Mouse (Mus musculus) liver, adult 2 months (tissue): ENCODE measurements around the gene Mfsd11. TPM values are rescaled to one million over a fixed set of nuclear protein-coding genes. Genes with fewer than 3 reads are reported as not detected.
A peak's percentile ranks its signal among the peaks of the same experiment; 100 is the strongest.

Source experiments
- DNase-seq: peaks from one replicate; pipeline ENCODE4 v3.0.0-alpha.2; 2011; ENCODE audit warnings: low read depth, low spot score; ENCODE audit errors: extremely low read depth
- H3K27ac ChIP-seq: fragments of 200-500 bp; replicated peaks from 2 replicates; pipeline ENCODE4 v1.5.1; 2012; ENCODE audit warnings: low read depth, mild to moderate bottlenecking, control low read depth, inconsistent platforms, low read length; ENCODE audit not compliant: insufficient read depth
- H3K27me3 ChIP-seq: fragments of 200-500 bp; 2 replicates; pipeline ENCODE4 v1.6.1; 2012; ENCODE audit warnings: mild to moderate bottlenecking, moderate library complexity, low read length, inconsistent platforms; ENCODE audit not compliant: control insufficient read depth, insufficient read depth
- H3K36me3 ChIP-seq: fragments of 200-500 bp; 2 replicates; pipeline ENCODE4 v1.6.1; 2012; ENCODE audit warnings: low read length, inconsistent platforms; ENCODE audit not compliant: control insufficient read depth, insufficient read depth
- H3K4me1 ChIP-seq: fragments of 200-500 bp; 2 replicates; pipeline ENCODE4 v1.6.1; 2011; ENCODE audit warnings: low read length; ENCODE audit not compliant: control insufficient read depth, insufficient read depth
- H3K4me3 ChIP-seq: fragments of 200-500 bp; 2 replicates; pipeline ENCODE4 v1.5.1; 2011; ENCODE audit warnings: low read depth, mild to moderate bottlenecking, control low read depth, low read length, moderate library complexity; ENCODE audit not compliant: insufficient read depth
- H3K79me2 ChIP-seq: fragments of 200-500 bp; 2 replicates; pipeline ENCODE4 v1.6.1; 2012; ENCODE audit warnings: inconsistent platforms, mild to moderate bottlenecking, low read length, moderate library complexity; ENCODE audit not compliant: control insufficient read depth, insufficient read depth
- H3K9ac ChIP-seq: fragments of 200-500 bp; 2 replicates; pipeline ENCODE4 v1.6.1; 2012; ENCODE audit warnings: low read depth, mild to moderate bottlenecking, control low read depth, inconsistent platforms, low read length
- CTCF ChIP-seq: fragments of 200-500 bp; IDR thresholded peaks from 2 replicates; pipeline ENCODE4 v1.5.1; 2011; ENCODE audit warnings: low read depth, low read length, control low read depth
- POLR2A ChIP-seq: fragments of 200-500 bp; IDR thresholded peaks from 2 replicates; pipeline ENCODE4 v1.6.1; 2011; ENCODE audit warnings: low read length, control low read depth; ENCODE audit not compliant: insufficient read depth; ENCODE audit errors: extremely low read depth
- WGBS: fragments of 180-500 bp; shearing (Covaris S2); methylation state at CpG from one replicate; pipeline ENCODE4 v1.1.7; 2018; 5-methylcytosine and 5-hydroxymethylcytosine counted together
- polyA plus RNA-seq: library from polyadenylated mRNA; depleted of rRNA; stranded (reverse); fragments of >200 nt; gene quantifications from 2 replicates; pipeline ENCODE4 v1.2.3, GENCODE M21; 2012
- total RNA-seq: library from RNA; depleted of rRNA; stranded (reverse); fragments of >200 nt; gene quantifications from 2 replicates; pipeline ENCODE4 v1.2.3, GENCODE M21; 2014

The Mfsd11 gene
- total and polyA plus RNA-seq, 2 experiments: 5.1 to 16.6 TPM

DNA sequence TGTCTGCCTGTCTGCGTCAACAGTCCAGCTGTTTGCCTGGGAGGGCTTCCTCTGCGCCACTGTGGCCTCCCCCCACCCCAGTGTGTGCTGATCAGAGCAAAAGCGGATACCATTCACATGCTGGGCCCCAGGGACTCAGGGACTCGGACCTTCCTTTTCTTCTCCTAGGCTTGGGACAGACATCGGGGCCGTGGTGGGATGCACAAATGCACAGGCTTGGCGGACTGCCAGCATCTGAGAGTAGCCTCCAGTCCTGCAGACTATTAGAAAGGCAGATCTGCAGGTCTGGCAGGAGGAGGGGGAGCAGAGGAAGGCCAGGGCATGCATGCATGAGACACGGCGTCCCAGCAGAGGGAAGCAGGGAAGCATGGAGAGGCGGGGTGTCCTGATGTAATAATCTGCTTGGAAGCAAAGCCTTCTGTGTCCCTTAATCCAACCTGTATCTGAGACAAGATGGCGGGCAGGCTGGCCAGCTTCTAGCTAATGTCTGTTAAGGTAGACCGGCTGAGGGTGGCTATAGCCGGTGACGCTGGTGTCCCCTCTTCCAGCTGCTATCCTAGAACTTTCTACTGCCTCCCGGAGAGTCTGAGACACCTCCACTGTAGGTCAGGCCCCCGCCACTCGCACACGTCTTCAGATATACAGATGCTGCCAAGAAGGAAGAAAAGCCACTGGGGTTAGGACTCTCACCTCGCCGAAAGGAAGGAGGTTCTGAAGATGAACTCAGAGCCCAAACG lies 39.3 kb upstream of the Mfsd11 start:
- Histone ChIP-seq H3K79me2 (no peaks in the 10 kb centered on the region), H3K9ac (no peak overlapping the region), H3K27ac (no peak overlapping the region), H3K36me3 (no peaks in the 10 kb centered on the region), H3K27me3 (no peaks in the 10 kb centered on the region), H3K4me3 (no peak overlapping the region), H3K4me1 (no peaks in the 10 kb centered on the region)
- TF ChIP-seq CTCF (no peak), POLR2A (no peak)
- DNase-seq: no peak
- 76% methylated on average over 21 of the region's 21 CpGs for WGBS

DNA sequence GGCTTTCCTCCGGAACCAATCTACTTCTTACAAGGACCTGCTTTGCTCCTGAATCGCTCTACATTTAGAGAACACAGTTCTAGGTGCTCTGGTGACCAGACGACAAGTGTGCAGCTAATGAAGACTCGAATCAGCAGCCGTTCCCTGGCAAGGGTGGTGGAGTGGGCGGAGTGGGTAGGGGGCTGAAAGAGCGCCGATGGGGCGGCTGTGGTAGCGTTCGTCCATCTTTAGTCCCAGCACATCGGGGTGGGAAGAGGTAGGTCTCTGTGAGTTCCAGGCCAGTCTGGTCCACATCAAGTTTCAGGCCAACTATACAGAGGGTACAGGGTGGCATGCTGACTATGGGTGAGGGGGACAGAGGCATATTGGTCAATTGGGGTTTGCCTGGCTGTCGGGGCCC lies 38.6 kb upstream of the Mfsd11 start:
- H3K9ac ChIP-seq: no peak overlapping the region
- no peaks in the 10 kb centered on the region for H3K27me3 ChIP-seq
- TF ChIP-seq CTCF (no peak), POLR2A (no peak)
- H3K27ac ChIP-seq: peak overlapping the region; percentile 31
- no peaks in the 10 kb centered on the region for H3K4me1 ChIP-seq
- WGBS: 89% methylated on average over 13 of the region's 13 CpGs
- no peaks in the 10 kb centered on the region for H3K36me3 ChIP-seq
- H3K79me2 ChIP-seq: no peaks in the 10 kb centered on the region
- no peak for DNase-seq
- no peak overlapping the region for H3K4me3 ChIP-seq

DNA sequence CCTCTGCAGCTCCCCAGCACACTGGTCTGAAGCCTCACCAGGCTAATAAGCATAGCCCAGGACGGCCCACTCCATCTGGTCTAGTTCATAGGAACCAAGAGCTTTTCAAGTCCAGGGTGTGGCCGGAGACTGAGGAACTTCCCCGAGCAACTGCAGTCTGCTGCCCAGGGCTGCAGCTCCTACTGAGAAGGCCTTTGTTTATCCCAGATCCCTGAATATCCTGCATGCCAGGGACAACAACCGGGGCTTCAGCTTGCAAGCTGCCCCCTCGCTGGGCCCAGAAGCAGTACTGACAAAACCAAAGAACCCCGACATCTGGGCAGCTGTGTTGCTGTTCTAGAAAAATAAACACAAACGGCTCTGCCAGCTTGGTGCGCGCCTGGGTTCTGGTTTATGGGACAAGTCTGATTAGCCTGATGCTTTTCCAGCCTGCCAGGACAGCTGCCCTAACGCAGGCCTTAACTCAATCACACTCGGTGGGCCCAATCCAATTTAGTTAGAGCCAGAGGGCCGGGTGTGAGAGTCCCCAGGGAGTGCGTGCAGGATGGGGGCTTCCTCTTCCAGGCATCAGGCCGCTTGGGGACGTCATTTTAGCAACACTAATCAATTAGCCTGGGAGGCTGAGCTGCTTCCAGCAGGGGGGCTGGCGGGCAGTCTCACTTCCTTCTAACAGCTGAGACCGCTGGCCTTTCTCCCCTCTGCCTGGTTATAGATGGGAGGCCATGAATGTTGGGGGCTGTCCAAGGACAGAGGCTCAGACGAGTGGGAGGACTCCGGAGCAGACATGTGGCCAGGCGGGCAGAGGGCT lies 38.0 kb upstream of the Mfsd11 start:
- 63% methylated on average over 20 of the region's 20 CpGs for WGBS
- H3K27ac ChIP-seq: peak overlapping the region; percentile 46
- no peak overlapping the region for H3K4me3 ChIP-seq
- no peak for DNase-seq
- H3K36me3 ChIP-seq: no peaks in the 10 kb centered on the region
- H3K27me3 ChIP-seq: no peaks in the 10 kb centered on the region
- H3K4me1 ChIP-seq: no peaks in the 10 kb centered on the region
- no peaks in the 10 kb centered on the region for H3K79me2 ChIP-seq
- TF ChIP-seq POLR2A: no peak
- no peak for TF ChIP-seq CTCF
- H3K9ac ChIP-seq: no peak overlapping the region

DNA sequence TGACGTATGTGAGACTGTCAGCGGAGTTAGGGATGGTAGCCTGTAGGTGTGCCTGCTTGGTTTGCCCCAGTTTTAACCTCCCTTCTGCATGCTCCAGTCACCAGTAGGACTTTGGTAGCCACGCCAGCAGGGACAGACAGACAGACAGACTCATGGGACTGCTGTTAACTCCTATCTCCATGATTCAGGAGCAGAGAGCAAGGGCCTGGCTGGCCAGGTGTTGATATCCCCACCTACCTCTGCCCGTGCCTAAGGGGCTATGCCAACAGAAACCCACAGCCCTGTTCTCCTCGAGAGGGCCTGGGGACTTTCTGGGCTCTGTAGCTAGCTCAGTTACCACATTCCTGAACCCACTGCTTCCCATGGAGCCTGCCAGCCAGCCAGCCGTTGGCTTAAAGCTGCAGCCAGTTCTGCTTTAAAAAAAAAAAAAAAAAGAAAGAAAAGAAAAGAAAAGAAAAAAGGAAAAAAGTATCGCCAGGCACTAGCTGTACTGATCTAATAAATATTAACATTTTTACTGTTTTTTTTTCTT lies 37.3 kb upstream of the Mfsd11 start:
- no peak for TF ChIP-seq CTCF
- TF ChIP-seq POLR2A: no peak

DNA sequence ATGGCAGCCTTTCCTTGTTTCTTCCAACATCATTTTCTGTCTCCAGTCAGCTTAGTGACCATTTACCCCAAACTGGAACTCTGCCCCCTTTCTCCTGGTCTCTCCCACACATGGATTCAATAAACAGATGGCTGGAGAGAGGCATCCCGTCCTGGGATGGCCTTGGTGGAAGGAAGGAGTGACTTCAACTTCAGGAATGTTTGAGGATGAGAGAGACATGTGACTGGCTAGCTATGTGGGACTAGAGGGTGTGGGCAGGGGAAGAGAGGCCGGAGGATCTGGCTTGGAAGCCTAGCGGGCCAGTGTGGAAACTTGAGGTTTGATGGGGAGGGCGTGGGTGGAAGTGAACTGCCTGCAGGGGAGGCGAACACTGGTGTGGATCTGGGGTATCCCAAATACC lies 35.5 kb upstream of the Mfsd11 start:
- no peak for DNase-seq
- WGBS: 76% methylated on average over 5 of the region's 5 CpGs
- no peak overlapping the region for H3K27ac ChIP-seq

More for the DNA sequence above, 37.3 kb upstream of the Mfsd11 start:
- Histone ChIP-seq H3K79me2 (no peaks in the 10 kb centered on the region), H3K27me3 (no peaks in the 10 kb centered on the region), H3K27ac (peak overlapping the region; percentile 46; the same call in 1 of the 2 replicates), H3K4me3 (no peak overlapping the region), H3K4me1 (no peaks in the 10 kb centered on the region), H3K9ac (no peak overlapping the region; the same call in 1 of the 2 replicates), H3K36me3 (no peaks in the 10 kb centered on the region)
- WGBS: 70% methylated on average over 7 of the region's 7 CpGs
- no peak for DNase-seq

More for the DNA sequence above, 35.5 kb upstream of the Mfsd11 start:
- TF ChIP-seq POLR2A (no peak), CTCF (no peak)
- Histone ChIP-seq H3K79me2 (no peaks in the 10 kb centered on the region), H3K36me3 (no peaks in the 10 kb centered on the region), H3K4me1 (no peaks in the 10 kb centered on the region), H3K4me3 (no peak overlapping the region), H3K9ac (no peak overlapping the region), H3K27me3 (no peaks in the 10 kb centered on the region)
